In the genomic region with DNA sequence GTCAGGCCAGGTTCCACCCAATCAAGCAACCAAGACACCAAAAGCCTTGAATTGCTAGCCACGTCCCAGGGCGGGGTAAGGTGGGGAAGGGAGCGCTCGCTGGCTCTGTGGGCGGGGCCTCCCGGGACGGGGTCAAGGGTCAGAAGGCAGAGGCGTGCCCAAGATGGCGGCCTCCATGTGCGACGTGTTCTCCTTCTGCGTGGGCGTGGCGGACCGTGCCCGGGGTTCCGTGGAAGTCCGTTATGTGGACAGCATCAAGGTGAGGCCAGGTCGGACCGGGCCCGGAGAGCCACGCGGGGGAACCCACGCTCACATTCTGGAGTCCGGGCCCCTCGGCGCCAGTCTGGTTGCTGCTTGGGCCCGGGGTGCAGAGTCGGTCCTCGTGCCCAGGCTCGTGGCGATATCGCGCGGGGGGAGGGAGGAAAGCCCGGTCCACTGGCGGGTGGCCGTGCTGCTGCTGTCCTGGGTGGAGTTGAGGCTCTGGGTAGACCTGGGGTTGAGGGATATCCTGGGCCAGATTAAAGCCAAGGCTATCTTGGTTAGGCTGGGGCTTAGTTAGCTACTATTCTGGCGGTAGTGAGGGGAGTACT, we compare ENCODE assay signal across 8 mouse cellular contexts. TPM values are rescaled to one million over a fixed set of nuclear protein-coding genes. Genes with fewer than 3 reads are reported as not detected.
DNase-seq lines count a peak whose midpoint lies in the region; ATAC-seq and TF ChIP-seq lines count a peak whose summit lies in the region.

A gene (plus strand): TSS at position 148 of the 590 bp plus-strand sequence.

- H3K4me2 ChIP-seq in embryonic facial prominence, embryonic 15.5 days (replicated peaks): peak within 1 kb of the TSS; percentile 81
- peak within 1 kb of the TSS; percentile 81 for H3K4me2 ChIP-seq in limb, embryonic 13.5 days (replicated peaks)
- peak within 1 kb of the TSS; percentile 93 for H3K4me2 ChIP-seq in midbrain, embryonic 15.5 days

- peak within 1 kb of the TSS; percentile 56 for H3K27ac ChIP-seq in bone marrow macrophage, adult 2 months (ENCODE audit: insufficient read depth, low read depth, low read length)
- H3K27ac ChIP-seq in embryonic facial prominence, embryonic 15.5 days (replicated peaks): 0 out of 2 replicates have a peak within 1 kb of the TSS, but pooled peaks have one; percentile 12
- no peak within 1 kb of the TSS for H3K27ac ChIP-seq in limb, embryonic 13.5 days
- no peak within 1 kb of the TSS for H3K27ac ChIP-seq in midbrain, embryonic 15.5 days
- 0 out of 2 replicates have a peak within 1 kb of the TSS, but pooled peaks have one; percentile 3 for H3K27ac ChIP-seq in spleen, adult 2 months (ENCODE audit: insufficient read depth, low read length)

- TF ChIP-seq POLR2A in bone marrow macrophage, adult 2 months (IDR thresholded peaks at IDR 0.05; ENCODE audit: borderline replicate concordance, low read depth, low read length): no peak
- TF ChIP-seq POLR2A in spleen, adult 2 months (IDR thresholded peaks at IDR 0.05; ENCODE audit: low read depth, low read length): no peak

- no peaks in the 10 kb centered on the region for H3K27me3 ChIP-seq in embryonic facial prominence, embryonic 15.5 days
- peaks cover 11% of the 10 kb centered on the region for H3K27me3 ChIP-seq in limb, embryonic 13.5 days
- H3K27me3 ChIP-seq in midbrain, embryonic 15.5 days (replicated peaks): no peaks in the 10 kb centered on the region
- H3K27me3 ChIP-seq in spleen, adult 2 months (ENCODE audit: control insufficient read depth, insufficient read depth, low read length): no peaks in the 10 kb centered on the region

- no peaks in the 10 kb centered on the region for H3K9me3 ChIP-seq in embryonic facial prominence, embryonic 15.5 days (replicated peaks)
- no peaks in the 10 kb centered on the region for H3K9me3 ChIP-seq in limb, embryonic 13.5 days
- no peaks in the 10 kb centered on the region for H3K9me3 ChIP-seq in midbrain, embryonic 15.5 days

- peak; percentile 84 for ATAC-seq in embryonic facial prominence, embryonic 15.5 days (ENCODE audit: insufficient number of reproducible peaks, low FRiP score, low TSS enrichment, low read depth)
- ATAC-seq in limb, embryonic 13.5 days (ENCODE audit: low FRiP score, low read depth): peak; percentile 91
- peak; percentile 85 for ATAC-seq in midbrain, embryonic 15.5 days (replicated peaks)

- TF ChIP-seq CTCF in bone marrow macrophage, adult 2 months (IDR thresholded peaks at IDR 0.05; ENCODE audit: low read depth, low read length): no peak
- TF ChIP-seq CTCF in spleen, adult 2 months (IDR thresholded peaks at IDR 0.05; ENCODE audit: extremely low read depth, insufficient read depth, insufficient read length, insufficient replicate concordance): no peak

- WGBS in embryonic facial prominence, embryonic 15.5 days: under 1% methylated on average over 38 of the region's 39 CpGs
- under 1% methylated on average over 39 of the region's 39 CpGs for WGBS in limb, embryonic 13.5 days
- under 1% methylated on average over 39 of the region's 39 CpGs for WGBS in midbrain, embryonic 15.5 days
- WGBS in spleen, adult 2 months: under 1% methylated on average over 39 of the region's 39 CpGs

- DNase-seq in A20 (ENCODE audit: low read depth, low spot score): peak; percentile 88
- peak; percentile 79 for DNase-seq in heart, adult 8-10 months (ENCODE audit: low spot score)
- DNase-seq in kidney, adult 9 months: peak; percentile 90
- DNase-seq in spleen, adult 2 months (ENCODE audit: low read depth in 1 of 2, low spot score in 2 of 2): peak; percentile 57 to 87

- H3K4me1 ChIP-seq in bone marrow macrophage, adult 2 months (ENCODE audit: control insufficient read depth, insufficient read depth, low read length): peaks cover 47% of the 10 kb centered on the region
- H3K4me1 ChIP-seq in embryonic facial prominence, embryonic 15.5 days: 0 out of 2 replicates have a peak, but pooled peaks cover 6% of the 10 kb centered on the region
- peaks cover 6% of the 10 kb centered on the region for H3K4me1 ChIP-seq in limb, embryonic 13.5 days
- H3K4me1 ChIP-seq in midbrain, embryonic 15.5 days: peaks cover 14% of the 10 kb centered on the region
- peaks cover 8% of the 10 kb centered on the region; the same call in 1 of the 2 replicates for H3K4me1 ChIP-seq in spleen, adult 2 months (ENCODE audit: control insufficient read depth, insufficient read depth, insufficient read length)

- peak within 1 kb of the TSS; percentile 77 for H3K4me3 ChIP-seq in bone marrow macrophage, adult 2 months (ENCODE audit: insufficient read depth, low read length)
- peak within 1 kb of the TSS; percentile 96 for H3K4me3 ChIP-seq in embryonic facial prominence, embryonic 15.5 days (replicated peaks)
- H3K4me3 ChIP-seq in limb, embryonic 13.5 days: peak within 1 kb of the TSS; percentile 90
- peak within 1 kb of the TSS; percentile 96 for H3K4me3 ChIP-seq in midbrain, embryonic 15.5 days
- H3K4me3 ChIP-seq in spleen, adult 2 months (ENCODE audit: extremely low read depth, insufficient read depth, insufficient read length): peak within 1 kb of the TSS; percentile 99

- H3K36me3 ChIP-seq in embryonic facial prominence, embryonic 15.5 days: no peaks in the 10 kb centered on the region
- H3K36me3 ChIP-seq in limb, embryonic 13.5 days: no peaks in the 10 kb centered on the region
- H3K36me3 ChIP-seq in midbrain, embryonic 15.5 days (replicated peaks): no peaks in the 10 kb centered on the region
- no peaks in the 10 kb centered on the region for H3K36me3 ChIP-seq in spleen, adult 2 months (ENCODE audit: control insufficient read depth, insufficient read depth, low read length)

- peak within 1 kb of the TSS; percentile 68 for H3K9ac ChIP-seq in embryonic facial prominence, embryonic 15.5 days
- H3K9ac ChIP-seq in limb, embryonic 13.5 days: peak within 1 kb of the TSS; percentile 84
- peak within 1 kb of the TSS; percentile 75 for H3K9ac ChIP-seq in midbrain, embryonic 15.5 days

RNA-seq across cellular contexts. Expression of the gene that starts here (rescaled TPM):
- 7.4 and 9.1 TPM in 2 replicates for polyA plus RNA-seq in bone marrow macrophage, adult 2 months (2012; ENCODE audit: insufficient read depth, insufficient read length, missing spikeins)
- polyA plus RNA-seq in embryonic facial prominence, embryonic 15.5 days (2015; fragmentation: Nextera tagmentation; extraction: Ambion mirVana): 47.8 and 51.9 TPM in 2 replicates
- total RNA-seq in heart, adult 8-10 months (2022): 10 to 100 TPM; 10.8 to 12.4 (median 11.6) TPM
- polyA plus RNA-seq in limb, embryonic 13.5 days (2015; fragmentation: Nextera tagmentation; extraction: Ambion mirVana): 64.2 and 66.1 TPM in 2 replicates
- 67.6 and 73.2 TPM in 2 replicates for polyA plus RNA-seq in midbrain, embryonic 15.5 days (2015; fragmentation: Nextera tagmentation; extraction: Ambion mirVana)
- 21.7 and 25.5 TPM in 2 replicates for polyA plus RNA-seq in spleen, adult 2 months (2012; rRNA removed)

Comparison
In these comparisons a context has a peak if more than half of its experiments do, and no peak if none do; other contexts are left out.
1. H3K27ac ChIP-seq: peak in bone marrow macrophage, adult 2 months (single experiment), embryonic facial prominence, embryonic 15.5 days (single experiment) and spleen, adult 2 months (single experiment); none in limb, embryonic 13.5 days (single experiment) and midbrain, embryonic 15.5 days (single experiment).
2. Peak in every context shown above with its lines, with median percentiles within 50 percentile points of each other: DNase-seq, H3K4me3 ChIP-seq, ATAC-seq, H3K4me2 ChIP-seq and H3K9ac ChIP-seq.